Mouse (Mus musculus) embryonic fibroblast, embryonic 13.5 days (primary cell): ENCODE measurements around the gene Ints3. TPM values are rescaled to one million over a fixed set of nuclear protein-coding genes. Genes with fewer than 3 reads are reported as not detected.

Experiments
- H3K27ac ChIP-seq: 2 replicates; pipeline ENCODE4 v1.5.1; 2012; ENCODE audit warnings: low read length, control low read depth, inconsistent platforms; ENCODE audit not compliant: insufficient read depth
- H3K4me1 ChIP-seq: 2 replicates; pipeline ENCODE4 v1.6.1; 2011; ENCODE audit warnings: low read length; ENCODE audit not compliant: control insufficient read depth, insufficient read depth
- H3K4me3 ChIP-seq: 2 replicates; pipeline ENCODE4 v1.5.1; 2011; ENCODE audit warnings: mild to moderate bottlenecking, control low read depth, low read length; ENCODE audit not compliant: insufficient read depth
- CTCF ChIP-seq: IDR thresholded peaks from 2 replicates; pipeline ENCODE4 v1.5.1; 2011; ENCODE audit warnings: mild to moderate bottlenecking, control low read depth, low read length, moderate library complexity, borderline replicate concordance; ENCODE audit not compliant: insufficient read depth
- POLR2A ChIP-seq: IDR thresholded peaks from 2 replicates; pipeline ENCODE4 v1.6.1; 2011; ENCODE audit warnings: low read depth, mild to moderate bottlenecking, control low read depth, low read length, moderate library complexity
- polyA plus RNA-seq: library from polyadenylated mRNA; stranded (reverse); fragments of >200 nt; gene quantifications from 2 replicates; pipeline ENCODE4 v1.2.4, GENCODE M21; 2011; ENCODE audit warnings: low read depth; ENCODE audit not compliant: missing spikeins, insufficient read length

Ints3 gene
- 39.5 and 40.0 TPM in 2 replicates for polyA plus RNA-seq

DNA sequence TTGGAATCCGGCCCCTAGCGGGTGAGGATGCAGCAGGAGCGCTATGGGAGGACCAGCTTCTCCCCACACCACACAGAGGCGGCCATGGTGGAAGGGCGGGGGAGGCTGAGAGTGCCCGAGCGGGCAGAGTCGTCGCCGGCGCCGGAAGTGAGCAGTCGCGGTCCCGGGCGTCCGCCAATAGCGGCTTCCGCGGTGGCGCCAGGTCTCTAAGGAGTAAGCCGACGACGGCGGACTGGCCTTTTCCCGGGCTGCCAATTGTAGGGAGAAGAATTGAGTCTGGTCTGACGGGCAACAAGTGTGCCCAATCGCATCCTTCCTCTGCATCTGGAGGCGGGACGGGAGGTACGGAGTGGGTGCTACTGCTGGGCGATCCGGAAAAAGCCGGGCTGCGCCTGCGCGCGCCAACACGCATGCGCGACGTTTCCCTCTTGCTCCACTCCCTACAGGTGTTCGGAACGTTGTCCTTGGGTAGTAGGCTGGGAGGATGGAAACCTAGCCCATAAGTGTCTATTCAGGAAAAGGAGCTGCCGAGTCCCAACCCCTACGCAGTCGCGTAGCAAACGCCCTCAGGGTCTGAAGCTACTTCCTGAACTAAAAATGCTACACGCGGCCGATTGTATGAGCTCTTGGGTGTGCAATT lies at the start of gene Ints3:
Ints3 (minus strand) TSS at position 242 of the 640 bp plus-strand sequence.
- Histone ChIP-seq H3K4me3 (peak within 1 kb of the TSS; percentile 78), H3K27ac (peak within 1 kb of the TSS; percentile 87), H3K4me1 (peaks cover 9% of the 10 kb centered on the region)
- TF ChIP-seq CTCF (no peak), POLR2A (peak; percentile 93)

DNA sequence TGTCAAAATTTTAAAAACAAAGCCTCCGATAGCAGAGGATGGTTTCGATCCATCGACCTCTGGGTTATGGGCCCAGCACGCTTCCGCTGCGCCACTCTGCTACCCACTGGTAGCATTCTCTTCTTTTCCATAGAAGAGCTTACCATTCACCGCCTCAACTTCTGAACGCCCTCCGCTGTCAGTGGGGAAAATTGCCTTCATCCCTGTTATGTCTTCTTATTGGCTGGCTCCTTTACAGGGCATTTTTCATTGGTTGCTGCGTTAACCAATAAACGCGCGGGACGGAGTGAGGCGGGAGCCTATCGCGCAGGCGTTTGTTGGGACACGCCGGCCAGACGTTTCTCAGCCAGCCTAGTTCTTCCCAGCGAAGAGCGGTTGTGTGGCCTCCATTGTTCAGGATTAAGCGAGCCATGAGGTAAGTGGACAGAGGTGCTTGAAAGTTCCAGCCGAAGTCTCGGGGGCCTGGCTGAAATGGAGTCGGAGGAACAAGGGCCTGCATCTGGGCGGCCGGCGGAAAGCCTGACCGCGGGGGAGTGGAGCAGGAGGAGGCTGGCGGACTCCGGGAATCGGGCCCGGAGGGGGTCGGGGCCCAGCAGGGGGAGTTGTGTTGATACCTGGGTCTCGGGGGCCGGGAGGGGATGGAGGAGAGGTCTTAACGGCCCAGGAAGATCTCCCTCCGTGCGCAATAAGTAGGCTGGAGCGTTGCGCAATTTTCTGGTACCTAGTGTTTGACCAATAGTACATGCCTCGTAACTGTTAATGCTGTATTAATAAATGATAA lies 42.6 kb upstream of the Ints3 start, which contains the start of gene Ilf2:
Ilf2 (plus strand) TSS at position 296 of the 781 bp plus-strand sequence.
- peak within 1 kb of the TSS; percentile 69 for H3K27ac ChIP-seq
- no peaks in the 10 kb centered on the region for H3K4me1 ChIP-seq
- peak within 1 kb of the TSS; percentile 99 for H3K4me3 ChIP-seq
- TF ChIP-seq POLR2A (peak; percentile 88), CTCF (no peak)

DNA sequence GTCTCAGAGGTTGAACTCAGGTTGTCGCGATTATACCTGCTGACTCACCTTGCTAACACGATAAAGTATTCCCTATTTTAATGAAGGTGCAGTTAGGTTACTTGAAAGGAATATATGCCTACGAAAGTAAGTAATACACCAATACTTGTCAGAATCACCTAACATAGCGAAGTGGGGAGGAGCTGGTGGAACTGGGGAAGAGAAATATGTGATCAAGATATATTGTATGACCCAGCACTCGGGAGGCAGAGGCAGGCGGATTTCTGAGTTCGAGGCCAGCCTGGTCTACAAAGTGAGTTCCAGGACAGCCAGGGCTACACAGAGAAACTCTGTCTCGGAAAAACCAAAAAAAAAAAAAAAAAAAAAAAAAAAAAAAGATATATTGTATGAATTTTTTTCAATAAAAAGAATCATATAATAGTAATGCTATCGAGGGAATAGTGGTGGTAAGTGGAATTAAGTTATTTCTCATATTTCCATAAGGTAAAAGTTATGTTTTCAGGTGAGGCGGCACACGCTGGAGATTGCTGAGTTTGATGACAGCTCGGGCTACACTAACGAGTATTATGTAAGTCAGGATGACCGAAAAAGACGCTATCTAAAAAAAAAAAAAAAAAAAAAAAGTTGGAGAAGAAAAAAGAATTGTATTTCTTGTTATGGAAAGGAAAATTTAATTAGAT lies 41.9 kb upstream of the Ints3 start:
- TF ChIP-seq CTCF = no peak
- no peak for TF ChIP-seq POLR2A
- Histone ChIP-seq H3K4me3 (peak overlapping the region; percentile 9; the same call in 1 of the 2 replicates), H3K4me1 (no peaks in the 10 kb centered on the region), H3K27ac (no peak overlapping the region)

DNA sequence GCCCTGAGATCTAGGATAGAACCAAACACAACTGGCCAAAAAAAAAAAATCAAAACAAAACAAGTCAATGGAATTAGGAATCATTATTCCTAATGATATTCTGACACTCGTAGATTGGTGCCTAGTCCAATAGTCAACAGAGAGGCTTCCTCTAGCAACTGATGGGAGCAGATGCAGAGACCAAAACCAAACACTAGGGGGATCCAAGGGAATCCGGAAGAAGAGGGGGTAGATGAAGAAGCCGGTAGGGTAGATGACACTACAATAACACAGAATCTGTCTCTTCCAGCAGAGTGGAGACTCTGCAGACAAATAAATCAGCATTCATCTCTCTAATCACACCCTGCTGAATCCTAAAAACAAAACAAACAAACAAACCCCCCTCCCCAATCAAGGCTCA lies 38.8 kb upstream of the Ints3 start:
- Histone ChIP-seq H3K4me1 (no peaks in the 10 kb centered on the region), H3K27ac (no peak overlapping the region), H3K4me3 (no peak overlapping the region)
- TF ChIP-seq POLR2A (no peak), CTCF (no peak)

DNA sequence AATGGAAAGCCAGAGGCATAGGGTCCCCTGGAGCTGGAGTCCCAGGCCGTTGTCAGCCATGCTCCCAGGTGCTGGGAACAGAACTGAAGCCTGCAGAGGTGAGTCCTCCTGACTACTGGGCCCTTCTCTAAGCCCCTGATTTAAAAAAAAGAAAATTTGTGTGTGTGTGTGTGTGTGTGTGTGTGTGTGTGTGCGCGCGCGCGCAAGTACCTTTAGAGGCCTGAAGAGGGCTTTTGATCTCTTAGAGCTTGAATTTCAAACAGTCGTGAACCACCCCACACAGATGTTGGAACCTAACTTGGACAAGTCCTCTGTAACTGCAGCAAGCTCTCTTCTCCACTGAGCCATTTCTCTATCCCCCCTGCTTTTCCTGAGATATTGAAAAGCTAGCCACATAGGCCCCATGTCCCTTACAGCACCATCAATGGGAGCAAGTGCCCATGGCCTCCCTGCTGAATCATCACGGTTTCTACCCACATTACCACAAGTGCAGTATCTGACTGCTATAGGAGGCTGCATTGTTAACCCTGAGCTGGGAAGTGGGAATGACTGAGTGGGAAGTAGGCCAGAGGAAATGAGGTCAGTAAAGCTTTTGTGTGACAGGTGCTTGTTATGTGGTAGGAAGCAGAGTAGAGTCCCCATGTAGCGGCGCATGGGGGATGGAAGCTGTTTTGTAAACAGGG lies 34.3 kb upstream of the Ints3 start:
- H3K27ac ChIP-seq = no peak overlapping the region
- no peaks in the 10 kb centered on the region for H3K4me1 ChIP-seq
- TF ChIP-seq CTCF (no peak), POLR2A (no peak)
- H3K4me3 ChIP-seq = no peak overlapping the region

DNA sequence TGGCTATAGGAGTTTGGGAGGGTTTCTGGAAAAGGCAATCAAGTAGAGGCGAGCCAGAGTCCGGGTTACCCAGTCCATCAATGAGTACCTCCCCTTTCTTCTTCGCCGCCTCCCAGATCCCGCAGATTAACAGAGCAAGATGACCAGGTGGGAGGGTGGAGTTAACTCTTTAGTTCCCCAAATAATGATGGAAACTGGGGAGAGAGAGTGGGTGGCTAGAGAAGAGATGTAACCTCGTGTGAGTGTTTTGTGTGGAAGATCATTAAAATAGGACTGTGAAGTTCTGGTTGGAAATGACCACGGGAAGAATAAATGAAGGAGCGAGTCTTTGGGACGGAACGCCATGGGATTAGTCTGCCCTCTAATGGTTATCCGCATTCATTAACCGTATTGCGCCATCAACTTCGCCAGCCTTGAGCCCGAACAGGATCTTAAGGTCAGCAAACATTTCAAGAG lies 32.9 kb upstream of the Ints3 start:
- no peak overlapping the region for H3K27ac ChIP-seq
- H3K4me3 ChIP-seq = peak overlapping the region; percentile 29
- TF ChIP-seq POLR2A (no peak), CTCF (peak; percentile 51; the same call in 1 of the 2 replicates)
- H3K4me1 ChIP-seq = no peaks in the 10 kb centered on the region

DNA sequence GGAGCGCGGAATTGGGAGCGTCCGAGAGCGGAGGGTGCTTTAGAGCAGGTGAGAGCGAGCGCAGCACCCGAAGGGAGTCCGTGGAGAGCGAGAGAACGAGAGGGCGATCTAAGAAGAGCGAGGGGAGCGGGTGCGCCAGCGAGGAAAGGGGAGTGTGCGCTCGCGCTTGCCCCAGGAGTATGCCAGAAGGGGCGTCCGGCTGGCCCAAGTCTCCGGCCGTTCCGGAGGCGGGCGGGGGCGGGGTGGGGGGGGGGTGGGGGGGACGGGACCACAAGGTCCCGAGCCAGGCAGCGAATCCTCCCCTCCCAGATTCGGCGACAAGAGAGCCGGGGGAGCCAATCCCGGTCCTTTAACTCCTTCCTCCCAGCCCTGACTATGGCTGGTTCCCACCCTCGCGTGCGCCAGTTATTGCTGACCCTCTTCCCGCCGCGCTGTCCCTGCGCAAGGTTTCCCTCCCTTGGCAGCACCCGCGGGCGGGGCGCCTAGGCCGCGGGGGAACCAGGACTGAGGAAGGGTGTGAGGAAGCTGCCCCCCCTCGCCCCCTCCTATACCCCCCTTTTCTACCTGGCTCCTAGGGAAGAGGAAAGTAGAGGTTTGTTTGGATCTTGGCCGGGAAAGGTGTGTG lies 32.4 kb upstream of the Ints3 start, which contains the start of gene Npr1:
Npr1 (minus strand) TSS at position 181 of the 625 bp plus-strand sequence.
- H3K4me3 ChIP-seq = peak within 1 kb of the TSS; percentile 36

DNA sequence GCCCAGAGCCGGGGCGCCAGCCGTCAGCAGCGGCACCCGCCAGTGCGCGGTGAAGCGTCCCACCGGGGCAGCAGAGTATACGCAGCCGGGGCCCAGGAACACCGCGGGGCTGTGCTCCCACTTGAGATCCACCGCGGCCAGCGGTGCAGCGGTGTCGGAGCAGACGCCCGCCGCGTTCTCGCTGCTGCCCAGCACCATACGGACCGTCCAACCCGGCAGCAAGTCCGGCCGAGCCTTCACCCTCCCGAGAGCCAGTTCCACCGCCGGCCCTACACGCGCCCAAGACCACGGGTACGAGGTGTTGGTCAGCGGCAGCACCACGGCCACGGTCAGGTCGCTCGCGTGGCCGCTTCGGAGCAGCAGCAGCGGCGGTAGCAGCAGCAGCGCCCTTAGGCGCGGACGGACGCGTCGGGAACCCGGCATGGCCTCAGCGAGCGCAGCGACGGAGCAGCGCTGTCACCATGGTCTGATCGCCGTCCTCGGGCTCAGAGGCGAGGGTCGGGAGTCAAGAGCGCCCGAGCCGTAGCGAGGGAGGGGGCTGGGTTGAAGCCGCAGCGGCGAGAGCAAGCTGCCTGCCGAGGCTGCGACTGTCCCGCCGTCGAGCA lies 31.8 kb upstream of the Ints3 start:
- TF ChIP-seq CTCF = no peak
- Histone ChIP-seq H3K27ac (no peak overlapping the region), H3K4me3 (peak overlapping the region; percentile 36), H3K4me1 (no peaks in the 10 kb centered on the region)

More for the DNA sequence above, 32.4 kb upstream of the Ints3 start, which contains the start of gene Npr1:
- no peak within 1 kb of the TSS for H3K27ac ChIP-seq
- TF ChIP-seq POLR2A (no peak), CTCF (no peak)
- no peaks in the 10 kb centered on the region for H3K4me1 ChIP-seq
